Mouse (Mus musculus) cerebellum, adult 9-11 months (tissue): ENCODE measurements around the gene Olfr1341.

Experiments
- DNase-seq: peaks from one replicate; pipeline ENCODE4 v3.0.0; 2022

Olfr1341 gene

DNA sequence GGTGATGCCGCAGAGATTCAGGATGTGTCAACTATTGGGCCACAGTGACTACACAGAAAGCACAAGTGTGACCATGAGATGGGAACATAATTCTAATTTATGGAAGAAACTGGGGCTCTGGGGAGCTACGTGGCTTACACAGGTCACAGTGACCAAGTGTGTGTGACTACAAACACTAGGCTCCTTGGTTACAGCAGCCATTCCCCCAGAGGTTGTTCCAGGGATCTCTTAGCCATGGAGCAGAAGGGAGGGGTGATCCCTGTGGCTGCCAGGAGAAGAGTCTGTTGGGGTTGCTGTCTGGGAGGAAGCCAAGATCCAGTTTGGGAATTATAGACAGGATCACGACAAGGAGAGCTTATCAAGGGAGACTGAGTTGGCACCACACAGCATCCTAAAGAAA lies at the start of gene Olfr1341:
Gene Olfr1341 (plus strand): TSS at position 301 of the 400 bp plus-strand sequence.
- no peak for DNase-seq

DNA sequence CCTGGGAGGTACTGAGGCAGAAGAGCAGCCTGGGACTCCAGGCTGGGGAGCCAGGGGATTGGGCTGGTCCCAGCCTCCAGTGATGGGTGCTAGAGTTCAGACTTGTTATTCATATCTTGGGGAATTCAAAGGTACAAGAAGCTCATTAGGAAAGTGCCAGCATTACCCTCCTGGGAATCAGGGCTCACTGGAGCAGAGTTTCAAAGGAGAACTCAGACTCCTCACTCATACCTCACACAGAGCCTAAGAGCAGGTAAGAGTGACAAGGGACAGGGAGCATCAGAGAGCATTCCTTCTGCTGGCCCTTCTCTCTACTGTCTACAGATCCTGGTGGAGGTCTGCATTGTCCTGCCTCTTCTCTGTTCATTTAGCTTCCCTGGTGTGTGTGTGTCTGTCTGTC lies 44.7 kb upstream of the Olfr1341 start, which contains the start of gene Olfr62:
Gene Olfr62 (plus strand): TSS at position 301 of the 400 bp plus-strand sequence.
- no peak for DNase-seq

DNA sequence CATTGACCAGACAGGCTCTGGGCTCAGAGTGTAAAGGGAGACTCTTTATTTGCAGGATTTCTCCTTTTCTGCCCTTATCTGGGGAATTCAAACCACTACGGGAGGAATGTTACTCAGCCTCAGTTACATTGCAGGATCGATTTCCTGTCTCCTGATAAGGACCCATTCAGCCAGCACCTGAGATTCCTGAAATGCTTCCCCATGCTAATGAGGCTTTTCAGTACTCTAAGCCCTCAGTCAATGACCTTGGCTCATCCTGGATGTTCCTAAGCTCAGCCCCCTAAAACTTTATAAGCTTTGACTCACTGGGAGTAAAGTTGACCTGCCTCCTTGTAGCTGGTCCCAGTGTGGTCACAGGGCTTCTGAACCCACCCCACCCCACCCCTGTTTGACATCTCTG lies 16.2 kb upstream of the Olfr1341 start:
- DNase-seq: no peak

DNA sequence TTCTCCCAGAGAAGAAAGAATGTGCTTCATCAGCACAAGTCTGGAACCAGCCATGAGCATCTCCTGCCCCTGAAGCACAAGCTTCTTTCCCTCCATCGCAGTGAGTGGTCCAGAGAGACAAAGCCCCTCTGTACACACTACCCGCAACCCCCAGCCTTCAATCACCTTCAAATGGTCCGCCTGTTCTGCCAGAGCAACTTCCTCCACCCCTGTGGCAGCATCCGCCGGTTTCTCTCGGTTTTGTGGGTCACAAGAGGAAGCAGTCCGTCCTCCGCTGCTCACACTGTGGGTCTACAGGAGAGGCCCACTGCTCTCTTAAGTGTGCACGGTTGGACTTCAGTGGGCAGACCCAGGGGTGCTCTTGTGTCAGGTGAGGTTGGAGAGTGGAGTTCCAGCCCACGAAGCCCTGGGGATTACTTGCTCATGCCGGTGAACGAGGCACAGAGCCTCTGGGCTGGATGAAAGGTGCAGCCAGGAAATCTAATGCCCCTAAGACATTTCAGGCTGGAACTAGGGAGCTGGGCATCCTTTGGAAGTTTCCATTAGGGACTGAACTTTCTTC lies 10.8 kb upstream of the Olfr1341 start, which contains the start of gene Olfr1342:
Gene Olfr1342 (minus strand): TSS at position 345 of the 562 bp plus-strand sequence.
- no peak for DNase-seq

DNA sequence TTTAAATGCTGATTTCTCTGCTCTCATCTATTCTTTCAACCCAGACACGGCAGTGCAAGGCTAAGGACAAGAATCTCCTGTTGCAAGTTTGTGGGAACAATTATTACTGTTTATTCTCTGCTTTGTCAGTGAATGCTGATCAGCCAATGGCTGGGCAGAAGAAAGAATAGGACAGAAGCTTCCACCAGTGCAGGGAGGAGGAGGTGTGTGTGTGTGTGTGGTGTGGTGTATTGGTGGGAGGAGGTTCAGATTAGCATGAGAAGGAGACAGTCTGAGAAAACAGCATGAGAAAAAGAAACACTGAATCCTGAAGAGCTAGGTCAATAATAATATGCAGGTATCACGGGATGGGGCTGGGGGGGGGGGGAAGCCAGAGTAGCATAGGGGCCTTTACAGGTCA lies 9.5 kb upstream of the Olfr1341 start:
- DNase-seq: no peak

DNA sequence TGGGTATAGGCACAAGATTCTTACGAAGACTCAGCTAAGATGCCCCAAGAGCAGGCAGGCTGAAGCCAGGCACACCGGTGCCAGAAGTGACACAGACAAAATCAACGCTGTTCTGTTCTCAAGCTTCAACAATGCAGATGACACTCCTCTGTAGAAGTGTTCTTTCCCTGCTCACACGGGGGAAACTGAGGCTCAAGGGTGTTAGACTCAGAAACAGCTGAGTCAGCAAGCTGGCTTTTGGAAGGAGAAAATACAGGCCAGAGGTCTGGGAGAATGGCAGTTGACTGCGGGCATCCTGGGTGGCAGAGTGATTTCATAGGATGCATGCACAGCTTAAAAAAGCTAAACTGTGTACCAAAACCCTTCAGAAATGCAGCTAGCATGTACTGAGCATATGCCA lies 4.8 kb downstream of the Olfr1341 start:
- DNase-seq: no peak

DNA sequence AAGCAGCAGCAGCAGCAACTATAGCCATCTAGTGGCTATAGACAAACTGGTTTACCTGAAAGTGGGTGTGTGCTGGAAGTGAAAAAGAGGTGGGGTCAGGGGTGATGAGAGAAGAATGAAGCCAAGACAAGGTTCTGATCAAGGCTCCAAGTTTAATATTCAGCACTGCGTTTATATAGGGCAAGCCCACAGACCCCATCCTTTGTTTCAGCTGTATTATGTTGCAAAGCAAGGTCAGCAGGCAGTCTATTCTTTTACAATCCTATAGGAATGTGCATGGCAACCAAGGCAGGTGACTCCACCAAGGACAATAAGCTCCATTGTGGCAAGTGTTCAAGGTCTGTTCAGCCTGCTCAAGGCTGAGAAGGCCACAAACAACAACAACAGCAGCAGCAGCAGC lies 8.3 kb downstream of the Olfr1341 start:
- no peak for DNase-seq

DNA sequence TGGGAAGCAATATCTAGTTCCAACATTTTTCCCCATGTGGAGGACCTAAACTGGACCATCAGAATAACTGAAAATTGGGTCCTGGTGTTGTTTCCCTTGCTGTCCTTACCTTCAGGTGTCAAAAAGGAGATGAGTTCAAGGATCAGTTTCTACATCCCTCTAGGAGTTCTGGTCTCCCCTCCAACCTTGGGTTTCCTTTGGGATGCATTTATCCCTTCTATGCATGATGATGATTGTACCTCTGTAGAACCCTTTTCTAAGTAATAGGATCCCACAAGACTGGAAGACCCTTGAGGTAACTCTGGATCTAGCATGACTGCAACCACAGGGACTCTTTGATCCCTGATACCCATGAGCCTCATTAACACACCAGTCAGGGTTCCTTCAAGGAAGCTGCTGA lies 16.5 kb downstream of the Olfr1341 start, which contains the start of gene Olfr1340:
Gene Olfr1340 (plus strand): TSS at position 301 of the 400 bp plus-strand sequence.
- DNase-seq: no peak

DNA sequence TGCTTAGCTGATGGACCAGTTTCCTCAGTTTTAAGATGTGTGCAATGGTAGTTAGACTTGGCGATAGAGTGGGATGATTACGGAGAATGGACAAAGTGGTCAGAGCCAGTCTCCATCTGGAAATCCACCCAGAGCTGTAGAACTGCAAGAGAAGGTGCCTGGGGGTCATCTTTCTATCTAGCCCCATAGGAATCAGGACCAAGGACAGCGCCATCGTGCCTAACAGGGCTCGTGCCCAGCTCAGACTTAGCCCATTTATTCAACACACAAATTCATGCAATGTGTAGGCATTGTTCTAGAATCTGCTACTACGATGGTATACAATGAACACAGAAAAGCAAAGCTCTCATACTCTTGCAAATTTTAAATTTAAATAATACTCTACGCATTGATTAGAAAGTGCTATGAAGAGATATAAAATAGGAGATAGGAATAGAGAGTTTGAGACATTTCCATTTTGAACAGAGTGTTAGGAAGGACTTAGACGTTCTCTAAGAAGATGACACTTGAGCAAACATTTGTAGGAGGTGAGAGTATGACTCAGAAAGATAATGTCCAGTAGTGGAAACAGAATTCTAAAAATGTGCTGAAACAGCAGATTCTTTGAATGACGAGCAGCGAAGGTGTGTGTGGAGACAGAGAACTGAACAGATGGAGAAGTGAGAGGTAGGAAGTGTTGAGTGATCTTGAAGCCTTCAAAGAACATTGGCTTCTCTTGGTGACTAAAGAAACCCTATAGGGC lies 18.6 kb downstream of the Olfr1341 start:
- no peak for DNase-seq

DNA sequence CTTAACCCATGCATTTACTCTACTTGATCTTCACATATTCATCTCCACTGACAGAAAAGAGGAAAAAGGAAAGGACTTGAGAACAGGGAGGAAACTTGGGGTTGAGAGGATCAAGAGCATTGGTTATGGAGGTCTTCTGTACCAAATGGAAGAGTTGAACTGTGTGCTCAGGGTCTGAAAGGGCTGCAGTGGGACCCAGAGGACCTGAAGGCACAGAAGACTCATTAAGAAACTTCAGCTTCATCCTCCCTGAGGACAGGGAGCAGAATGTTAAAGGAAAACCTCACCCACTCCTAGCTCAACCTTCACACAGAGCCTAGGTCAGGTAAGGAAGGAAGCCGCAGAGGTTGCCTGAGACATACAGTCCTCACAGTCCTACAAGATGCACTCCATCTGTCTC lies 28.6 kb downstream of the Olfr1341 start, which contains the start of gene Olfr1339:
Gene Olfr1339 (plus strand): TSS at position 301 of the 400 bp plus-strand sequence.
- no peak for DNase-seq

DNA sequence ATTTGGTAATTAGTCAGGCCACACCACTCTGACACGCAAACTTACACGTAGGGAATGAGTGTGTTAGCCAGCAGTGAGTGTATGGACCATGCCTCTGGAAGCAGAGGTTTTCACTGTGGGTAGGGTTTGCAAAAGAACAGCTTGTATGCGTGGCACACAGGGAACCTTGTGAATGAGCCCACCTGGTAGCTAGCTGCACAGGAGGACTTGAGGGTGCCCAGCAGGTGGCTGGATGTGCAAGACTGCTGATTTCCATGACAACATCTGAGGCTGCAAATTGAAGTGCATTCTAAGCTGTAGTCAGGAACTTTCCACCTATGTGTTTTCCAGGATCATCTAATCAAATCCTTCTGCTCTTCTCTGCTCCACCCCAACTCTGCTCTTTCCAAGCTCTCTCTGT lies 36.3 kb downstream of the Olfr1341 start:
- DNase-seq: no peak

DNA sequence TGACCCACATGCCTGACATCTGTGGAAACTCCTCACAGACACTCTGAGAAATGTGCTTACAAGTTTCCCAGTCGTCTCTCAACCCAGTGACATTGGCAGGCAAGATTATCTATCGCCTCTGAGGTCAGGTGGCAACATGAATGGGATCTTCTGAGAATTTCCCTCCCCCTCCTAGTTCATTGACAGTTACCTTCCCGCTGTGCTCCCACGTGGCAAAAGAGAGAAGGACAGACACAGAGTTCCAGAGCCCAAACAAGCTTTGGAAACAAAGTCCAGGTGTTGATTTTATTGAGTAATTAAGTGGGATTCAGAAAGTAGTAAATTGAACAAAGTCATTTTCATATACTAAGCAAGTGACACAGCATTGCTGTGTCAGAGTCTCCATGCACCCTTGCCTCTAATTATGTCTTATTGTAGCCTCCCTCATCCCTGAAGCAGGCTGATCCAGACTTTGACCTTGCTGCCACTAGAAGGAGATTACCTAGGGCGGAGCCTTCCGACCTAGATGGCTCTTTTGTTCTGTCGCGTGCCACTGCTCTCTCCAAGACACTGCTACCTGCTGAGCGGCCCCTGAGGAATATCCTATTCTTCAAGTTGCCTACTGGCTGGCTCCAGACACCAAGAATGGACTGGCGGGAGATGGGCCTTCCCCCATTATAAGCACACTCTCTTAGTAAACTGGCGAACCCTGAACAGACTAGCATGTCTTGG lies 37.8 kb downstream of the Olfr1341 start:
- DNase-seq: no peak

DNA sequence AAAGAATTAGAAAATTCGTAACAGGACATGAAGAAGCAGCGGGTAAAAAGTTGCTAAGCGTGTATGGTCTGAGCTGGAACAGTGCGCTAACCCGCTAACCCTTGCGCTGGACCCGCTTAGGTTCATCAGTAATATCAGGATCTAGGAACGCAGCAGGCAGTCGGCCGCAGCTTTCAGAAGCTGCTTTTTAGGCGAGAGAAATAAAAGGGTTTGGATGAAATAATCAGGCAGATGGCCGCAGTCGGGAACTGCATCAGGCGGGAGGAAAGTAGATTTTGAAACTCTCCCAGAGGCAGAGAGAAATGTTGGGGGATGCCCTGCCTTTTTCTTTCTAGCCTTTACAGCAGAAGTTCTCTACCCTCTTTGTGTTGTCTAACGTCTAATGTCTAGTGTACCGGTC lies 38.6 kb downstream of the Olfr1341 start:
- no peak for DNase-seq

DNA sequence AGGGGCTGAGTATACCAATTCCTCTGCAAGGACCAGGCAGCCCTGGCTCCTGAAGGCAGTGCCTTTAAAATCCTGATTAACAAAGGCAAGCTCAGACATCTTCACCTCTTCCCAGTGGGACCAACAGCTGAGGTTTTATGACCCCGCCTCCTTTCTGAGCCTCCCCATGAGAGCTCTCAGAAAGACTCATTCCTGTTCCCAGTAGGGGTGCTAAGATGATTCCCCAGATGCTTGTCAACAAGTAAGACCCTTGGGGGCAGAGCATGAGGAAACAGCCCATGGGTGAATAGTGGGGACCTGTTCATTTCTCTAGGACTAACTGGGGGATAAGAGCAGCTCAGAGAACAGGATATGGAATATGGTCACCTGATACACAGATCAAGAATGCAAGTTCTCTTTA lies 55.3 kb downstream of the Olfr1341 start, which contains the start of gene Olfr1338:
Gene Olfr1338 (minus strand): TSS at position 101 of the 400 bp plus-strand sequence.
- no peak for DNase-seq
